Mouse (Mus musculus): Measurements from ENCODE around the gene Vps4b. TPM values are rescaled to one million over a fixed set of nuclear protein-coding genes. Genes with fewer than 3 reads are reported as not detected.
A peak's percentile ranks its signal among the peaks of the same experiment; 100 is the strongest.

The Vps4b gene
- polyA plus RNA-seq, 1 experiment from 2014 or later, result 21.3 TPM

DNA sequence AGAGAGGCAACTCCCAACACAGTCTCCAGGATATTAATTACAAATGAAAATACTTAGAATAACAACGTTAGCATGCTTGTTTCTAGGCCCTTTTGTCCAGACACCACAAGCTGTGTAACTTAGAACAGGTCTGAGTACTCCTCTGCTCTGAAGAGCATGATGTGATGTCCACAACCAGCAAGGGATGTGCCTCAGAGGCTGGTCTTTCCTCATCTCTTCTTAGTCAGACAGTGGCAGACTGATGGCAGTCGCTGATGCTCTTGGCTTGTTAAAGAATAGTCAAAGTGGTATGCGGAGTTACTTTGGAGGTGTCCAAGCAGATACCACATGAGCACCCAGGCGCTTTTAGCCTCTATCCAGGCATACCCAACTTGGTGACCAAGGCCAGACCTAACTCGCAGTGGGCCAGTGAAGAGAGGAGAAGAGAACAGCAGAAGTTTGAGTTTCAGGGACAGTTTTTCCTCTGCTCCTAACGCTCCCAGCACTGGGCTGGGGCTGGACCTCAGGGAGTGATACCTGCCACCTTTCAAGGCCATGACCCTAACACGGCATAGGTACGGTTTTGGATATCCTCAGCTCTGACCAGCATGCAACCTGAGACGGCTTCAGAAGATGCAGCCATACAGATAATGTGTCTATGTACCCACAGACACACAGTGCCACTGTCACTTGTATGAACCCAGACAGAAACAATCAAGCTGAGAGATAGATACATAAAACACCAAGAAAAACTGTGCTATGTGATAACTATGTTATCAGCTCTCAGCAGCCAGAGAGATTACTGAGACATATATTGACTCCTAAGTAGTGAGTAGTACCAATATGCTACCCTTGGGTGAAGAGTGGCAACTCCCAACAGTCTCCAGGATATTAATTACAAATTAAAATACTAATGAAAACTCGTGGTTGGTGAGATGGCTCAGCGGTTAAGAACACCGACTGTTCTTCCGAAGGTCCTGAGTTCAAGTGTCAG is 81.1 kb downstream of the Vps4b start:
- H3K27me3 ChIP-seq, result peaks cover 47% of the 10 kb centered on the region
- 60% methylated on average over 13 of the region's 13 CpGs for WGBS (ENCODE audit: insufficient replicate concordance)
- H3K9ac ChIP-seq, result no peak overlapping the region
- H3K4me2 ChIP-seq, result peak overlapping the region; percentile 78; the same call in 1 of the 2 replicates
- H3K27ac ChIP-seq (replicated peaks), result no peak overlapping the region
- peaks cover 19% of the 10 kb centered on the region for H3K4me1 ChIP-seq (replicated peaks)
- no peaks in the 10 kb centered on the region for H3K9me3 ChIP-seq (replicated peaks)
- H3K4me3 ChIP-seq (replicated peaks), result no peak overlapping the region
- no peak for ATAC-seq (ENCODE audit: insufficient read depth)
- no peaks in the 10 kb centered on the region for H3K36me3 ChIP-seq (replicated peaks)

DNA sequence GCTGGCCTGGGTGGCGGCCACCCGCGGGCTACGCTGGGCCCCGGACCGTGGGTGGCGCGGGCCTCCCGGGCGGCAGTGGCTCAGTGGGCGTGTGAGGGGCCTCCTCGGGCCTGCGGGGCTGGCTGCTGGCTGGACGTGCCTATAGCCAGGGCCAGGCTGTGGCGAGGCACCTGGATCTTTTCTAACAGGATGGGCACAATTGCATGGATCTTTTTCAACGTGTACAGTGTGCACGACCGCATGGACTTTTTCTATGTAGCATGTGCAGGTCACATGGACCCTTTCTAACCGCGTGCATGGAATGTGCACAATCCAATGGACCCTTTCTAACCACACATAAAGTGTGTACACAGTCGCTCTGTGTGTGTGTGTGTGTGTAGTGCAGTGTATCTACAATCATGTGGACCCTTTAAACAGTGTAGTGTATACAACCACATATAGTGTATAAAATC is 82.0 kb downstream of the Vps4b start:
- WGBS (ENCODE audit: insufficient replicate concordance), result 4% methylated on average over 20 of the region's 21 CpGs
- H3K4me1 ChIP-seq (replicated peaks), result peaks cover 19% of the 10 kb centered on the region
- peak overlapping the region; percentile 61 for H3K4me3 ChIP-seq (replicated peaks)
- H3K9me3 ChIP-seq (replicated peaks), result no peaks in the 10 kb centered on the region
- ATAC-seq (ENCODE audit: insufficient read depth), result peak; percentile 35
- H3K27ac ChIP-seq (replicated peaks), result no peak overlapping the region
- no peaks in the 10 kb centered on the region for H3K36me3 ChIP-seq (replicated peaks)
- H3K9ac ChIP-seq, result peak overlapping the region; percentile 55
- peak overlapping the region; percentile 78 for H3K4me2 ChIP-seq
- H3K27me3 ChIP-seq, result peaks cover 47% of the 10 kb centered on the region

Other genes starting within 250 kb of the Vps4b start
- gene Bcl2, start 82.5 kb downstream of the Vps4b start, polyA plus RNA-seq (2015; fragmentation: Nextera tagmentation; extraction: Ambion mirVana), result 0.84 TPM in 2 replicates
- gene Kdsr, start 37.0 kb downstream of the Vps4b start, polyA plus RNA-seq (2015; fragmentation: Nextera tagmentation; extraction: Ambion mirVana), result 3.0 and 3.7 TPM in 2 replicates
- 0.05 TPM in 1 of 2 replicates, not detected in the other for gene Serpinb5, start 64.4 kb upstream of the Vps4b start, polyA plus RNA-seq (2015; fragmentation: Nextera tagmentation; extraction: Ambion mirVana)
- 0.07 TPM in 1 of 2 replicates, not detected in the other for gene Serpinb12, start 137.7 kb upstream of the Vps4b start, polyA plus RNA-seq (2015; fragmentation: Nextera tagmentation; extraction: Ambion mirVana)
- not detected in 2 replicates for gene Serpinb13, start 184.3 kb upstream of the Vps4b start, polyA plus RNA-seq (2015; fragmentation: Nextera tagmentation; extraction: Ambion mirVana)